Mouse (Mus musculus) ES-E14 (cell line): ENCODE results near the gene Utp3. TPM values are rescaled to one million over a fixed set of nuclear protein-coding genes. Genes with fewer than 3 reads are reported as not detected.

Experiments
- DNase-seq: peaks from one replicate; pipeline ENCODE4 v3.0.0-alpha.2; 2013; ENCODE audit warnings: low read depth, low spot score
- H3K27ac ChIP-seq: 2 replicates; pipeline ENCODE4 v1.5.1; 2012; ENCODE audit warnings: low read depth, mild to moderate bottlenecking, low read length, moderate library complexity, mixed read lengths; ENCODE audit not compliant: poor library complexity, insufficient read depth, severe bottlenecking
- H3K36me3 ChIP-seq: 2 replicates; pipeline ENCODE4 v1.6.1; 2012; ENCODE audit warnings: mild to moderate bottlenecking, low read length, moderate library complexity, mixed read lengths; ENCODE audit not compliant: control insufficient read depth, poor library complexity, insufficient read depth, severe bottlenecking
- H3K4me1 ChIP-seq, 2 experiments: fragments of 150-350 bp in 1 of 2; sonication (generic) in 1 of 2; 2 replicates each; pipeline ENCODE4 v1.6.1; 2012; ENCODE audit warnings: low read length in 2 of 2, mild to moderate bottlenecking in 1 of 2, mixed read lengths in 1 of 2; ENCODE audit not compliant: control insufficient read depth in 2 of 2, insufficient read depth in 2 of 2, poor library complexity in 1 of 2
- H3K4me3 ChIP-seq, 2 experiments: fragments of 150-350 bp in 1 of 2; sonication (generic) in 1 of 2; 2 replicates each; pipeline ENCODE4 v1.5.1; 2012; ENCODE audit warnings: low read length in 2 of 2, low read depth in 1 of 2, mild to moderate bottlenecking in 1 of 2, mixed read lengths in 1 of 2; ENCODE audit not compliant: insufficient read depth in 1 of 2, poor library complexity in 1 of 2, severe bottlenecking in 1 of 2
- H3K9ac ChIP-seq: 2 replicates; pipeline ENCODE4 v1.6.1; 2012; ENCODE audit warnings: low read depth, mild to moderate bottlenecking, low read length, mixed read lengths; ENCODE audit not compliant: poor library complexity, insufficient read depth, severe bottlenecking
- H3K9me3 ChIP-seq: fragments of 150-350 bp; sonication (generic); 2 replicates; pipeline ENCODE4 v1.6.1; 2012; ENCODE audit warnings: low read depth, mild to moderate bottlenecking, low read length; ENCODE audit not compliant: control insufficient read depth, insufficient read depth
- CHD2 ChIP-seq: IDR thresholded peaks from 2 replicates; pipeline ENCODE4 v1.6.1; 2014; ENCODE audit warnings: mild to moderate bottlenecking, low read depth, low read length, inconsistent platforms
- HCFC1 ChIP-seq: IDR thresholded peaks from 2 replicates; pipeline ENCODE4 v1.6.1; 2012; ENCODE audit warnings: low read length, inconsistent platforms, borderline replicate concordance; ENCODE audit not compliant: insufficient read depth
- MAFK ChIP-seq: IDR thresholded peaks from 2 replicates; pipeline ENCODE4 v1.6.1; 2014; ENCODE audit warnings: mild to moderate bottlenecking, low read depth, low read length, inconsistent platforms; ENCODE audit not compliant: insufficient read depth
- ZC3H11A ChIP-seq: IDR thresholded peaks from 2 replicates; pipeline ENCODE4 v1.6.1; 2012; ENCODE audit warnings: low read depth, mild to moderate bottlenecking, inconsistent platforms, low read length, borderline replicate concordance
- ZNF384 ChIP-seq: IDR thresholded peaks from 2 replicates; pipeline ENCODE4 v1.6.1; 2012; ENCODE audit warnings: low read depth, low read length, inconsistent platforms
- in situ Hi-C, 2 experiments: fragments of 600-800 bp; cut with MboI; formaldehyde crosslinking; loops; one replicate each; pipeline ENCODE4 v1.15.1; 2025; ENCODE audit warnings: low sequenced_read_pairs in 2 of 2, inconsistent platforms in 1 of 2; ENCODE audit not compliant: unreplicated experiment in 2 of 2
- total RNA-seq: library from RNA; depleted of rRNA; stranded (reverse); fragments of 300-350 nt; gene quantifications from 2 replicates; pipeline ENCODE4 v1.2.3, GENCODE M21; 2012

Gene Utp3
- total RNA-seq, 1 experiment = 71.0 TPM

DNA sequence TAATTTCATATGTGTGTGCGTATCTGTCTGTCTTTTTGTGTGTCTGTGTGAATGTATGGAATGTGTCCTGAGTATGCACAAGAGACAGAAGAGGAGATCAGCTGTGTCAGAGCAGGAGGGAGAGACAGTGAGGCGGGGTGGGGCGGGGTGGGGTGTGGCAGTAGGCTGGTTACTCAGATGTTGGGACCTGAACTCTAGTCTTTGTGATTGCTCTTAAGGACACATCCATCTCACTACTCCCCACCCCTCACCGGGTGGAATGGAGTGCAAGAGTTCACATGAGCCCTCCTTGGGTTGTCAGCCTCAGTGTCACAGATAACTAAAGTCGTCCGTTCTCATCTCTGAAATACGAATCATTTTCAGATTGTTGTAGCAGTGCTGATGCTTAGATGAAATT lies 39.9 kb downstream of the Utp3 start:
- Histone ChIP-seq H3K4me3 (no peak overlapping the region), H3K4me1 (peaks cover 3 to 8% of the 10 kb centered on the region in 2 experiments; a peak in 2 of 4 replicates), H3K27ac (no peak overlapping the region), H3K36me3 (no peaks in the 10 kb centered on the region), H3K9ac (no peak overlapping the region), H3K9me3 (no peaks in the 10 kb centered on the region)
- in situ Hi-C loops = no loop called here
- TF ChIP-seq HCFC1 = no peak
- TF ChIP-seq MAFK = no peak
- no peak for TF ChIP-seq ZNF384
- TF ChIP-seq ZC3H11A = no peak
- TF ChIP-seq CHD2 = no peak
- DNase-seq = no peak

DNA sequence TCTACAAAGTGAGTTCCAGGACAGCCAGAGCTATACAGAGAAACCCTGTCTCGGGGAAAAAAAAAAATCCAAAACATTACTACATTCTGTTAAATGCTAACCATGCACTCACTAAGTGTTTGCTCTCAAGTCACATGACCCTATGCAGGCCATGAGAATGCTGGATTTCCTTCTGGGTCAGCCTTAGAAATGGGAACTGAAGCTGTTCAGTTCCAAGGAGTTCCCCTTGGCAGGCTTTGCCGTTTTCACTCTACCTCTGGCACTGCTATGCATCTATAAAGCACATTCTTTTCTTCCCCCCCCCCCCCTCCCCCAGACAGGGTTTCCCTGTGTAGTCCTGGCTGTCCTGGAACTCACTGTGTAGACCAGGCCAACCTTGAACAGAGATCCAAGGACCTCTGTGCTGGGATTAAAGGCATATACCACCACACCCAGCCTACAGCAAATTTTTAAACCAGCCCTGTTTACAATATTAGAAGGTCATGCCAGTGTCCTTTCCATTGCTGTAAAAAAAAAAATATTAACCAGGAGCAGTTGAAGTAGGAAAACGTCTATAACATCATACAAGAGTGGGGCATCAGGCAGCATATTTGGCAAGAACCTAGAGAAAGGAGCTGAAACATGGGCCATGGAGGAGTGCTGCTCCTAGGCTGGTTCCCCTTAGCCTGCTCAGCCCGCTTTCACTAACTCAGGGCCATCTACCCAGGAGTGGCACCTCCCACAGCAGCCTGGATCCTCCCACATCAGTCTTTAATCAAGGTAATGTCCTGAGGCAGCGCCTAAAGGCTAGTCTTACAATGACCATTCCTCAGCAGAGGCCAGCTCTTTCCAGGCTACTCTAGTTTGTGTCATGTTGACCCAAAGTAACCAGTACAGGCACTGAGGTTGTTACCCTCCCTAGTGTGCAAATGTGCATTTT lies 41.5 kb downstream of the Utp3 start:
- Histone ChIP-seq H3K36me3 (no peaks in the 10 kb centered on the region), H3K27ac (no peak overlapping the region), H3K9ac (no peak overlapping the region), H3K9me3 (no peaks in the 10 kb centered on the region), H3K4me3 (no peak overlapping the region), H3K4me1 (peaks cover 3 to 9% of the 10 kb centered on the region in 2 experiments; a peak in 2 of 4 replicates)
- TF ChIP-seq MAFK = no peak
- no peak for TF ChIP-seq ZNF384
- TF ChIP-seq ZC3H11A = no peak
- TF ChIP-seq CHD2 = no peak
- no peak for TF ChIP-seq HCFC1
- in situ Hi-C loops = no loop called here
- DNase-seq = no peak

DNA sequence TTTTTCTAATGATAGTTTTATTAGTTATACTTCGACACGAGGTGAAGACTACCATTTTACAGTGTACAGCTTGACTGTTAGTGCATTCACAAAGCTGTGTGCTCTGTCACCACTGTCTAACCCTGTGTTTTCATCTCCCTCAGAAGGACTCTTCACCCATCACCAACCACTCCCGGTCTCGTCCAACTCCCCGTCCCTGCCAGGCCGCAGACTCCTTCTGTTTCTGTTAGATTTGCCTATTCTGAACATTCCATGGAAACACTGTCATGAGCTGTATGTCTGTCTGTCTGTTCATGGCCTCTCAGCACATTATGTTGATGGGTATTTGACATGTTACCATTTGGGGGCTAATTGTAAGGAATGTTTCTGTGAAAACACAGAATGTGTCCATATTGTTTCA lies 44.7 kb downstream of the Utp3 start:
- Histone ChIP-seq H3K9ac (no peak overlapping the region), H3K9me3 (no peaks in the 10 kb centered on the region), H3K4me1 (peaks cover 0 to 7% of the 10 kb centered on the region in 2 experiments; a peak in 1 of 4 replicates), H3K36me3 (no peaks in the 10 kb centered on the region), H3K4me3 (no peak overlapping the region), H3K27ac (no peak overlapping the region)
- no peak for DNase-seq
- in situ Hi-C loops = no loop called here
- TF ChIP-seq ZC3H11A (no peak), ZNF384 (no peak), MAFK (no peak), CHD2 (no peak), HCFC1 (no peak)

DNA sequence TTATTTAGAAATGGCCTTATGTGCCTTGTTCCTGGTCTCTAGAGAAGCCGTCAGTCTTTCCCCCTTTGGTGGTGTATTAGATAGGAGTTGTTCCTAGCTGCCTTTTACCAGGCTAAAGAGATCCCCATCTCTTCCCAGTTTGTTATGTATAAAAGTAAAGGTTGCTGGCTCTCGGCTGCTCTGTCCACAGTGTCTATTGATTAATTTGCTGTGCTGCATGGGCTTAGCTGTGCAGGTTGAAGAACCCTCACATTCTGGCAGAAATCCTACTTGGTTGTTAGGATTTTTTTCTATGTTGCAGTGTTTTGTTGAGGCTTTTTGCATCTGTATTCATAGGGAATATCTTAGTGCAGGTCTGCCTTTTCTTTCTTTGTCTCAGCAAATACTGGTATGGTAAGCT lies 47.8 kb downstream of the Utp3 start:
- Histone ChIP-seq H3K9ac (no peak overlapping the region), H3K27ac (no peak overlapping the region), H3K4me3 (no peak overlapping the region), H3K36me3 (no peaks in the 10 kb centered on the region), H3K4me1 (peaks cover 0 to 5% of the 10 kb centered on the region in 2 experiments; a peak in 2 of 4 replicates), H3K9me3 (no peaks in the 10 kb centered on the region)
- DNase-seq = no peak
- in situ Hi-C loops = no loop called here
- TF ChIP-seq CHD2 (no peak), ZNF384 (no peak), ZC3H11A (no peak), MAFK (no peak), HCFC1 (no peak)
